Mouse (Mus musculus): ENCODE results near the gene Fmnl2.

DNA sequence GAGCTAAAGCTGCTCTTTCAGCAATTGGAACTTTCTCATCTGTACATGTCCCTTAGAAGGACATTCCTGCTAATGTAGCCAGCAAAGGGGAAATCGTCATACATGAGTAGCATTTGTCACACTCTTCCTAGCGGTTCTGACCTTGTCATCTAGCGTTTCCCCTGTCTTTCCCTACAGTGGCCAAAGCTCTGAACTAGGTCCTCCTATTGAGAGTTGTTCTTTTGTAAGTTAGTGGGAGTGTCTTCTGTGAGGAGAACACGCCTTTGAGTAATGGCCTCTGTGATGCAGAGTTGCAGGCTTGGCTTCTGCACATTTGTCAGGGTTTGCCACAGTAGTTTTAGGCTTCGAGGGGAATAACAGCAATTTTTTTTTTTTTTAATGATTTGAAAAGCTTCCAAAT lies 250.9 kb downstream of the Fmnl2 start:
- TF ChIP-seq POLR2A (IDR thresholded peaks at IDR 0.05; ENCODE audit: low read depth, low read length) (no peak), CTCF (conservative IDR thresholded peaks at IDR 0.05; ENCODE audit: insufficient read depth, insufficient read length, low read depth, low read length) (no peak)

Measured in kidney, adult 2 months (tissue).